Mouse (Mus musculus): ENCODE measurements around the gene Rnf212b. TPM values are rescaled to one million over a fixed set of nuclear protein-coding genes. Genes with fewer than 3 reads are reported as not detected.

The Rnf212b gene
- polyA plus RNA-seq, 1 experiment from 2014 or later, result not detected

DNA sequence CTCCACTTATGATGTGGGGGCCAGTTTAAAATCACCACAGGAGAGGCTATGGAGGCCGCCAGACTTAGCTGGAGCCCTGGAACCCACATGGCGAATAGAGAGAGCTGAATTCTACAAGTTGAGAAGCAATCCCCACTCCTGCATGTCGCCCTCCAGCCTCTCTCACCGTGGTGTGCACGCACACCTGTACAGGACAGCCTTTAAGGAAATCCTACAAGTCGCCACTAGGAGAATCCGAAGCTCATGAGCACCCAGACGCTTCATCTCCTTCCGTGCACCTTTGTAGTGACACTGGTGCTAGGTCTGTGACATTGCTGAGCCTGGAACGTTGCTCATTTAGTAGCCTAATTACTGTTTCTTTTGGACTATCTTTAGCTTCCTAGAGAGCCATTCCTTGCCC, 14.3 kb upstream of the Rnf212b start:
- Histone ChIP-seq H3K27ac (no peak overlapping the region), H3K36me3 (no peaks in the 10 kb centered on the region), H3K4me3 (replicated peaks) (no peak overlapping the region), H3K4me2 (no peak overlapping the region), H3K9me3 (no peaks in the 10 kb centered on the region), H3K27me3 (replicated peaks) (no peaks in the 10 kb centered on the region), H3K4me1 (no peaks in the 10 kb centered on the region), H3K9ac (no peak overlapping the region)
- no peak for ATAC-seq (ENCODE audit: insufficient read depth, low FRiP score, low read depth)
- WGBS, result 41% methylated on average over 10 of the region's 10 CpGs

DNA sequence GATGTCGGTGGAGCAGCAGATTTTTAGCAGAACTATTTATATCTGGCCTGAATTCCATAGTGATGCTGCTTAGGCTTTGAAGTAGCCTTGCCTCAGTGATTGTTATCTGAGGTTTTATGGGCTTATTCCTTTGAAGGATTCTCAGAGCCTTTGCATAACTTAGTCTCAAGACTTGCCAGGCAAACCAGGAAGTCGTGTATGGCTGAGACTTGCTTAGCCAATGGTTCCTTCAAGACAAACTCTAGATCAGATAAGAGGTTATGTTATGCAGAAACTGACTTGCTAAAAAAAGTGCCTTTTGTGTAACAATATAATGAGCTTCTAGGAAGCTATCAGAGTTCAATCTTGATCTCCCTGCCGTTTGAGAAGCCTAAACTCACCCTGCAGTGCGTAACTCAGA, 11.5 kb upstream of the Rnf212b start:
- H3K27me3 ChIP-seq (replicated peaks), result no peaks in the 10 kb centered on the region
- H3K36me3 ChIP-seq, result no peaks in the 10 kb centered on the region
- no peaks in the 10 kb centered on the region for H3K4me1 ChIP-seq
- no peak overlapping the region for H3K4me2 ChIP-seq
- ATAC-seq (ENCODE audit: insufficient read depth, low FRiP score, low read depth), result no peak
- no peaks in the 10 kb centered on the region for H3K9me3 ChIP-seq
- H3K9ac ChIP-seq, result no peak overlapping the region
- WGBS, result 68% methylated on average over 4 of the region's 4 CpGs
- H3K4me3 ChIP-seq (replicated peaks), result no peak overlapping the region
- H3K27ac ChIP-seq, result no peak overlapping the region

DNA sequence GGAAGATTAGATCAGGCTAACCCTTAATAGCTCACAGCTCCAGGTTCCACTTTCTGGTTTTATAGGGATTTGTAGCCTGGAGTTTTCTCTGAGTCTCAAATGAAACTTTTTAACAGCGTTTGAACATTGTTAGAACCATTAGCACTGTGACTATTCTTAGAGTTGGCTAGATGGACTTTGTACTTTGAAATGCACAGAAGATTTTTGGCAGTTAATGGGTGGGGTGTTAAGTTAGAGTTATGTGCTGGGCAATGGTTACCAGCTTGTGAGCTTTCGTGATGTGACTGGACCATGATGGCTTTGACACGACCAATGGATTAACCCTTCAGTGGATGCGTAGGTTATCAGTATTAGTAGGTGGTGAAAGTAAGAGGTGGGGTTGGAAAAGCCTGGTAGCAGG, 7.8 kb upstream of the Rnf212b start:
- no peaks in the 10 kb centered on the region for H3K9me3 ChIP-seq
- H3K4me1 ChIP-seq, result no peaks in the 10 kb centered on the region
- no peak overlapping the region for H3K27ac ChIP-seq
- H3K36me3 ChIP-seq, result no peaks in the 10 kb centered on the region
- no peak overlapping the region for H3K9ac ChIP-seq
- H3K4me3 ChIP-seq (replicated peaks), result no peak overlapping the region
- no peak overlapping the region for H3K4me2 ChIP-seq
- no peak for ATAC-seq (ENCODE audit: insufficient read depth, low FRiP score, low read depth)
- WGBS, result 69% methylated on average over 4 of the region's 4 CpGs
- H3K27me3 ChIP-seq (replicated peaks), result no peaks in the 10 kb centered on the region

DNA sequence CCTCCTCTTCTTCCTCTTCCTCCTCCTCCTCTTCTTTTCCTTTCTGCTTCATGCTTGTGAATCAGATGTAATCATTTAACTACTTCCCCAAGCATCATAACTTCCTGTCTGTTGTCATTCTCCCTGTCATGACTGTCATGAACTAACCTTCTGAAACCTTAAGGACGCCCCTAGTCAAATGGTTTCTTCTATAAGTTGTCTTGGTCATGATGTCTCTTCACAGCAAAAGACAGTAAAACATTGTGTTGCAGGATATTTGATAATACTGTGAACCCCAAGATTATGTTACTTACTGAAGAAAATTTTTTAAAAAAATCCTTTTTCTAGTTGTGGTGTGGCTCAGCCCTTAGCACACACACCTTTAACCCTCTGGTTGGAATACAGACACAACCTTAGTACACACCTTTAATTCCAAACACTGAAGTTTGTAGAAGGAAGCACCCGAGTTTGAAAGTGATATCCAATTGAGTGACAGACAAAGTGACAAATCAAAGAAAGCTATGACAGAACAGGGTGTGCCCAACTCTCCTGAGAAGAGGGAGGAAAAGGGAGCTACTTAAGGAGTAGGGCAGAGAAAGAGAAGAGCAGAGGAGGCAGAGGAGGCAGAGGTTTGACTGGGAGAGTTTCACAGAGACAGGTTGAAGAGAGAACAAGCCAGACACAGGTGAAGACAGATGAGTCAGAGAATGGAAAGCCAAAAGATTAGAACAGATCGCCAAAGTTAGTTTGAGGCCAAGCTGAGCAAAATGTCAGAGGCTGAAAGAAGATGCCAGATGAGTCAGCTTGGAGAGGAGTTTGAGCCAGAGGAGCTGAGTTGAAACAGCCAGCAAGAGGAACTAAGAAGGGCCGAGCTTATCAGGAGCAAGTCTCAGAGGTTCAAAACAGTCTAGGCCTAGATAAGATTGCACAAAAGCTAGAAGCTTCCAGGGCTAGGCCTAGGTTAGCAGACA, 4.9 kb upstream of the Rnf212b start:
- Histone ChIP-seq H3K4me3 (replicated peaks) (no peak overlapping the region), H3K9ac (no peak overlapping the region), H3K27me3 (replicated peaks) (no peaks in the 10 kb centered on the region), H3K4me1 (no peaks in the 10 kb centered on the region), H3K4me2 (no peak overlapping the region), H3K9me3 (no peaks in the 10 kb centered on the region), H3K36me3 (no peaks in the 10 kb centered on the region), H3K27ac (no peak overlapping the region)
- WGBS, result 53% methylated on average over 4 of the region's 4 CpGs
- ATAC-seq (ENCODE audit: insufficient read depth, low FRiP score, low read depth), result no peak

DNA sequence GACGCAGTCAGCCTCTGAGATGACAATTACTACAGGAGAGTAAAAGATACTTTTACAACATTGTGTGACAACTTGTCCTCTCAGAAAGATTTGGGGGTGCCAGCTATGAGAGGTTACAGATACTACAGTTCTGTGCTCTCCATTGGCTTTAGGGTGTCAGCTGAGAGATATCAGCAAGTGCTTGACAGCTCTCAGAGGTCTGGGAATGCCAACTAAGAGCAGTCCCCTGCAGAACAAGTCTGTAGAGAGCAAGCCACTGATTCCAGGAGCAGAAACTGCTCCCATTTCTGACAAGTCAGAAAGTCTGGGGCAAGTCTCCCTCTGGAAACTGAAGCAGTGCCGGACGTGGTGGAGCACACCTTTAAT, 4.3 kb upstream of the Rnf212b start:
- no peaks in the 10 kb centered on the region for H3K27me3 ChIP-seq (replicated peaks)
- H3K4me1 ChIP-seq, result no peaks in the 10 kb centered on the region
- H3K27ac ChIP-seq, result no peak overlapping the region
- H3K4me3 ChIP-seq (replicated peaks), result no peak overlapping the region
- no peak overlapping the region for H3K9ac ChIP-seq
- H3K4me2 ChIP-seq, result no peak overlapping the region
- no peaks in the 10 kb centered on the region for H3K9me3 ChIP-seq
- ATAC-seq (ENCODE audit: insufficient read depth, low FRiP score, low read depth), result no peak
- no peaks in the 10 kb centered on the region for H3K36me3 ChIP-seq
- 75% methylated on average over 3 of the region's 3 CpGs for WGBS

DNA sequence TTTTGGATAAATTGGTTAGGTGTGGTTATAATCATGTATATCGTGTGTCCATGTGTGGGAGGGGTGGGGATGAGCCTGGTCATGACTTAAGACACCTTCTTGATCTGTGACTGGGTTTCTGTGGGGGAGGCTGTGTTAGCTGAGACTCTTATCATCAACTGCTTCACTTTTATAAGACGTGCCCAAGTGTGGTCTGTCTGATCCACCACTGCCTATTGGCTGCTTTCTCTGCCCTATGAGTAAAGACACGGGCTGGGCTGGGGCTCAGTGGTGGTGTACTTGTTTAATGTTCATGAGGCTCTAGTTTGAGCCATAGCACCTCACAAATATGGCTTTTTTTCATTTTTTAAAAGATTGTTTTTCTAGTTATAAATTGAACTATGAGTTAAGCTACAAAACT, 1.8 kb downstream of the Rnf212b start:
- Histone ChIP-seq H3K9me3 (no peaks in the 10 kb centered on the region), H3K27me3 (replicated peaks) (no peaks in the 10 kb centered on the region), H3K27ac (no peak overlapping the region), H3K9ac (no peak overlapping the region), H3K4me1 (no peaks in the 10 kb centered on the region), H3K4me3 (replicated peaks) (no peak overlapping the region), H3K36me3 (no peaks in the 10 kb centered on the region), H3K4me2 (no peak overlapping the region)
- 53% methylated on average over 3 of the region's 3 CpGs for WGBS
- no peak for ATAC-seq (ENCODE audit: insufficient read depth, low FRiP score, low read depth)

DNA sequence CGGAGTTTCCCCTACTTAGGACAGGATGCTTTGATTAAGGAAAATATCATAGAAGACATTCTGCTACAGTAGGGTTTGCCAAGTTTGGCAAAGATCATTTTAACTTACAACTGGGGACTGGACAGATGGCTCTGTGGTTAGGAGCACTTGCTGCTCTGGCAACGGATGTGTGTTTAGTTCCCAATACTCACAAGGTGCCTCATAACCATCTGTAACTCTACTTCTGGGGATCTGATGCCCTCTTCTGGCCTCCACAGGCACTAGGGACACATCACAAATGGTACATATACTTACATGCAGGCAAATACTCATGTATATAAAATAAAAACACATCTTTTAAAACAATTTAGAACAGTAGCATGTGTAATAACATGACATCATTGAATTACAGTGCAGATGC, 3.9 kb downstream of the Rnf212b start:
- no peak for ATAC-seq (ENCODE audit: insufficient read depth, low FRiP score, low read depth)
- Histone ChIP-seq H3K36me3 (no peaks in the 10 kb centered on the region), H3K4me3 (replicated peaks) (no peak overlapping the region), H3K9me3 (no peaks in the 10 kb centered on the region), H3K9ac (no peak overlapping the region), H3K4me2 (no peak overlapping the region), H3K27ac (no peak overlapping the region), H3K27me3 (replicated peaks) (no peaks in the 10 kb centered on the region), H3K4me1 (no peaks in the 10 kb centered on the region)
- 45% methylated on average over 2 of the region's 2 CpGs for WGBS

DNA sequence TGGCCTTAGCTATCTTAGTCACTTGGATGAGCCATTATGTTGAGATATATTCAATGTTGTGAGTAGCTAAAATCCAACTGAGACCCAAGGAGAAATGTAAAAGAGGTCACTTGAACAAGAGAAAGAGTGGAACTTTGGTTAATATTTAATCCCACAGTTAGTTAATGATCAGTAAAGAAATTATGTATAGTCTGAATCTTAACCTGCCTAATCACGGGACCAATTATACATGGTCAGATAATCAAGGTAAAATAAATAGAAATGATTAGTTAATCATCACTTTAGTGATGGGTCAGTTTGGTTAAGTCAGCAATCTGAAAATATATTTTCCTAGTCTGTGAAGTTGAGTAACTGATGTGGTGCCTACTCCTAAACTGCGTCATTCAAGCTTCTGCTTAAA, 8.4 kb downstream of the Rnf212b start:
- Histone ChIP-seq H3K27ac (no peak overlapping the region), H3K4me1 (no peaks in the 10 kb centered on the region), H3K9me3 (no peaks in the 10 kb centered on the region), H3K4me2 (no peak overlapping the region), H3K4me3 (replicated peaks) (no peak overlapping the region), H3K36me3 (no peaks in the 10 kb centered on the region), H3K9ac (no peak overlapping the region), H3K27me3 (replicated peaks) (no peaks in the 10 kb centered on the region)
- 69% methylated on average over 2 of the region's 2 CpGs for WGBS
- no peak for ATAC-seq (ENCODE audit: insufficient read depth, low FRiP score, low read depth)

DNA sequence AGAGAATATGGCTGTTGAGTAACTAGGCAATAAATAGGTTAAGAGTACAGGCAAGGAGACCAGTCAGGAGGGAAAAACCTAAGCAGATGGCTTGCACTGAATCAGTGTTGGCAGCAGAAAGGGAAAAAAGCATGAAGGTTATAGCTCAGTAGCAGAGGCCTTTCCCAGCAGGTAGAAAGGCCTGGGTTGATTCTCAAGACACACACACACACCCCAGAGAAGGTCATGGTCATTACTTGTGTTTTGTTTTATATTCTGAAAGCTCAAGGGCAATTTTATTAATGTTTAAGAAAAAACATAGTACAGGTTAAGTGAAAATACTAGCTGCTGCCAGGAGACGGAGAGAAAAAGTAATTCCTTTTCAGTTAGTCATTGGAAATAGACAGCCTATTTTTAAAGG, 9.8 kb downstream of the Rnf212b start:
- Histone ChIP-seq H3K27me3 (replicated peaks) (no peaks in the 10 kb centered on the region), H3K4me2 (no peak overlapping the region), H3K9me3 (no peaks in the 10 kb centered on the region), H3K9ac (no peak overlapping the region), H3K36me3 (no peaks in the 10 kb centered on the region), H3K4me3 (replicated peaks) (no peak overlapping the region), H3K27ac (no peak overlapping the region), H3K4me1 (no peaks in the 10 kb centered on the region)
- 67% methylated on average over 1 of the region's 1 CpGs for WGBS
- ATAC-seq (ENCODE audit: insufficient read depth, low FRiP score, low read depth), result no peak

DNA sequence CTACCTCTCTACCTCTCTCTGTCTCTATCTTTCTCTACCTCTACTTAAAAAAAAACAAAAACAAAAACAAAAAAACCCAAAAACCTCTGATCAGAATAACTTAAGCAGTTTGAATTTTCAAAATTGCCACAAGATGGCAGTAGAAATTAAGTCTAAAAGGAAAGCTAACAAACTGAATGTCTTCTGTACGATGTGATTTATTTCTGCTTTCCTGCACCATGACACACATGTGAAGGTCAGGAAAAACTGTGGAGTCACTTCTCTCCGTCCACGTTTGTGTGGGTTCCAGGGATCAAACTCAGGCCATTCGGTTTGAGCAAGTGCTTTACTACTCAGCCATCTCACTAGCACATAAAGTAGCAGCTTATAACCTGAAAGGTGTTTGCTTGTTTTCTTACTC, 29.5 kb downstream of the Rnf212b start:
- ATAC-seq (ENCODE audit: insufficient read depth, low FRiP score, low read depth), result no peak
- H3K4me2 ChIP-seq, result no peak overlapping the region
- H3K27me3 ChIP-seq (replicated peaks), result no peaks in the 10 kb centered on the region
- H3K9ac ChIP-seq, result no peak overlapping the region
- H3K27ac ChIP-seq, result no peak overlapping the region
- no peaks in the 10 kb centered on the region for H3K36me3 ChIP-seq
- no peaks in the 10 kb centered on the region for H3K9me3 ChIP-seq
- no peak overlapping the region for H3K4me3 ChIP-seq (replicated peaks)
- H3K4me1 ChIP-seq, result no peaks in the 10 kb centered on the region
- 2% methylated on average over 4 of the region's 4 CpGs for WGBS

DNA sequence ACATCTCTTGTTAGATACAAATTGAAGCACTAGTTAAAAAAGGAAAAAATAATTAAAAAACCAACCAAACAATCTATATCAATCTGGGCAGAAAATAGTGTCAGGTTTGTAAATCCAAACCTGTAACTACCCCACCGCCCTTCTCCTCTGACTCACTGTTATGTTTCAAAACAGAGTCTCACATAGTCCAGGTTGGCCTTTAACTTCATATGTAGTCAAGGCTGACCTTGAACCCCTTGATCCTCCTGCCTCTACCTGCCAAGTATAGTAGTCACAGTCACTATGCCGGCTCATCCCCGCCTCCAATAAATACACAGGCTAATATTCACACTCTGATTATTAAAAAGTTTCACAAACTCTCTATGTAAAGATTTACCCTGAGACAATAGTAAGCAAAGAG, 41.8 kb downstream of the Rnf212b start:
- no peak for ATAC-seq (ENCODE audit: insufficient read depth, low FRiP score, low read depth)
- 93% methylated on average over 3 of the region's 3 CpGs for WGBS

DNA sequence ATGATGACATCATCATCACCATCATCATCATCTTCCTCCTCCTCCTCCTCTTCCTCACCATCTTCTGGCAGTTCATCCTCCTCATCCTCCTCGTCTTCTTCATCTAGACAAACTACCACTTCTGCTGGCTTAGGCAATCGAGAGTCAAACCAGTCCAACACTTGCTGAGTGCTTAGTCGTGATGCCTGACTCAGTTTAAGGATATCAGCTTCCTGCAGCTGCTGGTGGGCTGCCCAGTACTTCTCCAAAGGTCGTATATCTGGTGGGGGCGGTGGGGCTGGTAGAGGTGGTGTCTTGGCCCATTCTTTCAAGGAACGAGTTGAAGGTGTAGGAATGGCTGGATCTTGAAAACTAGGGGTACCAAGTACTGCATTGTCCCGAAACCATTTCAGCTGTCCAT, 42.8 kb downstream of the Rnf212b start:
- H3K4me2 ChIP-seq, result no peak overlapping the region
- H3K27me3 ChIP-seq (replicated peaks), result no peaks in the 10 kb centered on the region
- no peaks in the 10 kb centered on the region for H3K4me1 ChIP-seq
- H3K36me3 ChIP-seq, result peaks cover 7% of the 10 kb centered on the region; the same call in 1 of the 2 replicates
- no peak overlapping the region for H3K4me3 ChIP-seq (replicated peaks)
- WGBS, result 81% methylated on average over 7 of the region's 7 CpGs
- no peaks in the 10 kb centered on the region for H3K9me3 ChIP-seq
- H3K27ac ChIP-seq, result no peak overlapping the region
- no peak overlapping the region for H3K9ac ChIP-seq
- no peak for ATAC-seq (ENCODE audit: insufficient read depth, low FRiP score, low read depth)

More for the DNA sequence above, 41.8 kb downstream of the Rnf212b start:
- no peaks in the 10 kb centered on the region for H3K9me3 ChIP-seq
- H3K27me3 ChIP-seq (replicated peaks), result no peaks in the 10 kb centered on the region
- no peak overlapping the region for H3K4me2 ChIP-seq
- H3K36me3 ChIP-seq, result peaks cover 7% of the 10 kb centered on the region; the same call in 1 of the 2 replicates
- no peak overlapping the region for H3K27ac ChIP-seq
- H3K4me1 ChIP-seq, result no peaks in the 10 kb centered on the region
- H3K4me3 ChIP-seq (replicated peaks), result no peak overlapping the region
- H3K9ac ChIP-seq, result no peak overlapping the region

Data from stomach, embryonic 15.5 days (tissue).